Mouse (Mus musculus): ENCODE data around the gene Srcin1. TPM values are rescaled to one million over a fixed set of nuclear protein-coding genes. Genes with fewer than 3 reads are reported as not detected.

Gene Srcin1
- polyA plus RNA-seq, 1 experiment, result 0.03 TPM

DNA sequence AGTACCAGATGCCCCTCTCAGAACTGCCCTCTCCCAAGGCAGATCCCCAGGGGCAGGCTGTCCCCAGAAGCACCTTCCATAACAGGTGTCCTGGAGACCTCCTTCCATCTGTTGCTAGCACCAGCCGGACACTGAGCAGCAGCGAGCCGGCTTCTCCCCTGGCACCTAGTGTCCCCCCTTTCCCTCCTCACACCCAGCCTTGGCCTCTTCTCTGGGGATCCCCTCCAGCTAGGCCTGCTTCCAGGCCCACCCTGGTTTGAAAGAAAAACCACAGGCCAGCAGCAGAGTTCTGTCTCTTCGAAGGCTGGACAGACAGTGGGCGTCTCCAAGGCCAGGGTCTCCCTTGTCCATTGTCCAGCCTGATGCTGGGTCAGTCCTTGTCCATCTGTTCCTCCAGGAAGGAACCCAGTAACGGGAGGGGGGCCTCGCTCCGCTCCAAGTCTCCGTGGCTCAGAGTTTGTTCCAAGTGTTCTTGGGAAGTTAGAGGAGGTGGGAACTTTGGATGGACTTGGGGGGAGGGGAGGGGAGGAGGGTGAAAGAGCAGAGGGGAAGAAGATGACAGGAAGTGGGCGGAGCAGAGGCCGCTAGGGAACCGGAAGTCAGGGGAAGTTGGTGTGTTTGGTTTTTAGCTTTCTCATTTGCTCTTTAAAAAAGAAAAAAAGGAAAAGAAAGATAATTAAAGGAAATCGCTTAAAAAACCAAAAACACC is 64.2 kb downstream of the Srcin1 start:
- H3K9me3 ChIP-seq, result peaks cover 10% of the 10 kb centered on the region
- no peak for TF ChIP-seq GATA1 (IDR thresholded peaks at IDR 0.05; ENCODE audit: borderline replicate concordance, low read length)
- TF ChIP-seq FLI1 (IDR thresholded peaks at IDR 0.05; ENCODE audit: low read length), result 0 out of 2 replicates have a peak, but pooled peaks have one; percentile 14
- H3K27me3 ChIP-seq (replicated peaks), result peaks cover 19% of the 10 kb centered on the region
- H3K4me3 ChIP-seq (replicated peaks), result peak overlapping the region; percentile 90
- peaks cover 56% of the 10 kb centered on the region for H3K4me1 ChIP-seq
- H3K36me3 ChIP-seq (replicated peaks; ENCODE audit: low read length), result no peaks in the 10 kb centered on the region

GRCm38 (mm10) chr11:97510966-97511660 is 64.9 kb downstream of the Srcin1 start:
- Histone ChIP-seq H3K36me3 (replicated peaks; ENCODE audit: low read length) (no peaks in the 10 kb centered on the region), H3K4me3 (replicated peaks) (peak overlapping the region; percentile 90), H3K9me3 (peaks cover 10% of the 10 kb centered on the region), H3K27me3 (replicated peaks) (peaks cover 15% of the 10 kb centered on the region), H3K4me1 (peaks cover 61% of the 10 kb centered on the region)
- TF ChIP-seq GATA1 (IDR thresholded peaks at IDR 0.05; ENCODE audit: borderline replicate concordance, low read length) (no peak), FLI1 (IDR thresholded peaks at IDR 0.05; ENCODE audit: low read length) (no peak)

DNA sequence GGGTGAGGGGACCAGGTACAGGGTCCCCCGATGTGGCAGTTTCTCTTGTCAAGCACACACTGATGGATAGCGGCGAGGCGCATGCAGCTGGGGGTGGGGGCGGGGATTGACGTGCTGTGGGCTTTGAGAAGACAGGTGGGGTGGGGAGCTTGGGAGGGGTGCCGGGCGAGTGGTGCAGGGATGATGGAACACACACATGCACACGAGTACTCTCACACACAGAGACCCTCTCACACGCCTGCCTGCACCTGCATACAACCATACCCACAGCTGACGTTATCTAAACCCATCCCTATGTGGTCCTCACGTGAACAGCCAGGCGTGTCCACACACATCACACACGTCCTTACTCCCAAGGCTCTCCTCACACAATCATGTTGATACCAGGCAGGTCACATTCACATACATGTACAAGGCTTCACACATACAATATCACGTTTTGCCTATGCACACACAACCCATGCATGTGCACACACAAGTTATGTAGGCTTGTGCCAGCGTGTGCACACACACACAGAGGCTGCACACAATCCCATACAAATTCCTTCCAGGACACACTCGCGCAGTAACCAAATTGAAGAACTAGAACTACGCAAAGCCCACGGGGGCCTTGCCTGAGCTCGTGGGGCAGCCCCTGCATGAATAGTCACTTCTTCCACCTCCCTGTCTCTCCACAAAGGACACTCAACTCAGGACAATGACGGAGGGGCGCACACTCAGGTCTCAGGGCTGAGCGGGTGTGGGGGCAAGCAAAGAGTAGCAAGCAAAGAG is 66.1 kb downstream of the Srcin1 start:
- peaks cover 5% of the 10 kb centered on the region for H3K27me3 ChIP-seq (replicated peaks)
- peaks cover 6% of the 10 kb centered on the region for H3K9me3 ChIP-seq
- TF ChIP-seq FLI1 (IDR thresholded peaks at IDR 0.05; ENCODE audit: low read length), result no peak
- no peak for TF ChIP-seq GATA1 (IDR thresholded peaks at IDR 0.05; ENCODE audit: borderline replicate concordance, low read length)
- peak overlapping the region; percentile 66 for H3K4me3 ChIP-seq (replicated peaks)
- peaks cover 70% of the 10 kb centered on the region for H3K4me1 ChIP-seq
- no peaks in the 10 kb centered on the region for H3K36me3 ChIP-seq (replicated peaks; ENCODE audit: low read length)

- Histone ChIP-seq H3K27me3 (replicated peaks) (no peaks in the 10 kb centered on the region), H3K36me3 (replicated peaks; ENCODE audit: low read length) (no peaks in the 10 kb centered on the region), H3K4me1 (peaks cover 76% of the 10 kb centered on the region), H3K4me3 (replicated peaks) (no peak overlapping the region), H3K9me3 (no peaks in the 10 kb centered on the region)
- no peak for TF ChIP-seq FLI1 (IDR thresholded peaks at IDR 0.05; ENCODE audit: low read length)
- no peak for TF ChIP-seq GATA1 (IDR thresholded peaks at IDR 0.05; ENCODE audit: borderline replicate concordance, low read length)
Measured at GRCm38 (mm10) chr11:97509058-97509457, 66.9 kb downstream of the Srcin1 start.

DNA sequence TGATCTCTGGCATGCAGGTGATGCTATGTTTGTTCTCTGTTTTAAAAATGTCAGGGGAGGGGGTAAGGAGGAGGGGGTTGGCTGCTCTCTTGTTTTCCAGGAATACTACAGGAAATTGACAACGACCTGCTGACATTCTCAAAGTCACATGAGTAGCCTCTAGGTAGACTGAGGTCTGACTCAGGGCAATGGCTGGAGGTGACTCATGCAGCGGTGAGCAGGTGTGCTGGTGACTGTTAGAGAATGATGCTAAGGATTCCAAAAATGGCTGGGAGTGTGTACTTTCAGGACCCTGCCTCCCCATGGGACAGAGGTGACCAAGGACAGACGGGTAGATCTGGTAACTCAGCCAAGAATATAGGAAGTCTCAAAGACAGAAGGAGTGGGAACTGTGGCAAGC is 67.8 kb downstream of the Srcin1 start:
- Histone ChIP-seq H3K9me3 (no peaks in the 10 kb centered on the region), H3K36me3 (replicated peaks; ENCODE audit: low read length) (no peaks in the 10 kb centered on the region), H3K27me3 (replicated peaks) (no peaks in the 10 kb centered on the region), H3K4me3 (replicated peaks) (no peak overlapping the region), H3K4me1 (peaks cover 76% of the 10 kb centered on the region)
- TF ChIP-seq FLI1 (IDR thresholded peaks at IDR 0.05; ENCODE audit: low read length) (no peak), GATA1 (IDR thresholded peaks at IDR 0.05; ENCODE audit: borderline replicate concordance, low read length) (no peak)

GRCm38 (mm10) chr11:97506331-97506730 is 69.7 kb downstream of the Srcin1 start:
- no peaks in the 10 kb centered on the region for H3K27me3 ChIP-seq (replicated peaks)
- H3K9me3 ChIP-seq, result no peaks in the 10 kb centered on the region
- TF ChIP-seq FLI1 (IDR thresholded peaks at IDR 0.05; ENCODE audit: low read length) (no peak), GATA1 (IDR thresholded peaks at IDR 0.05; ENCODE audit: borderline replicate concordance, low read length) (no peak)
- H3K4me3 ChIP-seq (replicated peaks), result no peak overlapping the region
- H3K4me1 ChIP-seq, result peaks cover 73% of the 10 kb centered on the region
- peaks cover 18% of the 10 kb centered on the region for H3K36me3 ChIP-seq (replicated peaks; ENCODE audit: low read length)

GRCm38 (mm10) chr11:97505784-97506183 is 70.2 kb downstream of the Srcin1 start:
- no peaks in the 10 kb centered on the region for H3K9me3 ChIP-seq
- peaks cover 24% of the 10 kb centered on the region for H3K36me3 ChIP-seq (replicated peaks; ENCODE audit: low read length)
- no peaks in the 10 kb centered on the region for H3K27me3 ChIP-seq (replicated peaks)
- peaks cover 73% of the 10 kb centered on the region for H3K4me1 ChIP-seq
- TF ChIP-seq GATA1 (IDR thresholded peaks at IDR 0.05; ENCODE audit: borderline replicate concordance, low read length) (no peak), FLI1 (IDR thresholded peaks at IDR 0.05; ENCODE audit: low read length) (no peak)
- no peak overlapping the region for H3K4me3 ChIP-seq (replicated peaks)

- no peak overlapping the region for H3K4me3 ChIP-seq (replicated peaks)
- H3K9me3 ChIP-seq, result peaks cover 10% of the 10 kb centered on the region; the same call in 1 of the 2 replicates
- peaks cover 53% of the 10 kb centered on the region for H3K36me3 ChIP-seq (replicated peaks; ENCODE audit: low read length)
- TF ChIP-seq FLI1 (IDR thresholded peaks at IDR 0.05; ENCODE audit: low read length) (no peak), GATA1 (IDR thresholded peaks at IDR 0.05; ENCODE audit: borderline replicate concordance, low read length) (no peak)
- H3K4me1 ChIP-seq, result peaks cover 49% of the 10 kb centered on the region
- H3K27me3 ChIP-seq (replicated peaks), result no peaks in the 10 kb centered on the region
Measured at GRCm38 (mm10) chr11:97502846-97503245, 73.1 kb downstream of the Srcin1 start.

DNA sequence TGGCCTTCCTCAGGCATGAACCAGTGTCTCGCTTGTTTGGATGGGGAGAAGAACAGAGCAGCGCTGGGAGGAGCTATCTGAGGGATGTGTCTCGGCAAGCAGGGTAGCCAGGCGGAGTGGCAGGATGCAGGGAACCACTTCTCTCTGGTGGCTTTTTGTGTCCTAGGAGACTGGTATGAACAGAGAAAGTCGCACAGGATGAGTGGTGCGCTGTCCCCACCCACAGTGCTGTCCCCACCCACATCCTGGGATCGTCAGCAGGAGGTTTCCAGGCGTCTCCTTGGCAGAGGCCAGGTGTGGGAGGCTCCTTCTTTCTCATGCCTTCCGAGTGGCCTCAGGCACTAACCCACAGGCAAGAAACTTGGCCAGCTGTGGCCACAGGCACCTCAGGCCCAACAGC is 73.6 kb downstream of the Srcin1 start:
- H3K4me3 ChIP-seq (replicated peaks), result no peak overlapping the region
- TF ChIP-seq GATA1 (IDR thresholded peaks at IDR 0.05; ENCODE audit: borderline replicate concordance, low read length), result no peak
- no peak for TF ChIP-seq FLI1 (IDR thresholded peaks at IDR 0.05; ENCODE audit: low read length)
- H3K4me1 ChIP-seq, result peaks cover 49% of the 10 kb centered on the region
- H3K36me3 ChIP-seq (replicated peaks; ENCODE audit: low read length), result peaks cover 58% of the 10 kb centered on the region
- H3K9me3 ChIP-seq, result peaks cover 10% of the 10 kb centered on the region; the same call in 1 of the 2 replicates
- no peaks in the 10 kb centered on the region for H3K27me3 ChIP-seq (replicated peaks)
